Mouse (Mus musculus) monocyte, adult 5-6 weeks (primary cell): ENCODE measurements around the gene Patl1. TPM values are rescaled to one million over a fixed set of nuclear protein-coding genes. Genes with fewer than 3 reads are reported as not detected.
"Not testable (repeated sequence)": the region's sequence is repeated elsewhere in the genome, so short reads cannot be mapped to it uniquely, and the experiment has no call there.

Experiments
- ATAC-seq: fragments of 153-309, 156-312 bp; replicated peaks from 2 replicates; pipeline ENCODE4 v1.8.0; 2017; ENCODE audit warnings: mild to moderate bottlenecking; ENCODE audit not compliant: low TSS enrichment, insufficient number of reproducible peaks, severe bottlenecking, poor library complexity, low FRiP score
- total RNA-seq: library from RNA; stranded (forward); fragments of 200-1000, 200-491, 200-594 nt; gene quantifications from 3 replicates; pipeline ENCODE4 v1.2.3, GENCODE M21; 2017

Gene Patl1
- 15.1 to 24.9 TPM (median 16.0 TPM) in 3 replicates for total RNA-seq

GRCm38 (mm10) chr19:11912037-11912532 lies at the start of gene Patl1:
Gene Patl1, plus strand, starts transcription at chr19:11912399.
- ATAC-seq = peak; percentile 95

GRCm38 (mm10) chr19:11867837-11868236 lies 44.4 kb upstream of the Patl1 start:
- no peak for ATAC-seq

- no peak for ATAC-seq
These were observed 37.2 kb upstream of the Patl1 start, which contains the start of gene Olfr1419 for GRCm38 (mm10) chr19:11875006-11875405. Gene Olfr1419, minus strand, starts transcription at chr19:11875106.

GRCm38 (mm10) chr19:11878404-11878803 lies 33.8 kb upstream of the Patl1 start:
- ATAC-seq = not testable (repeated sequence)

GRCm38 (mm10) chr19:11886265-11886664 lies 25.9 kb upstream of the Patl1 start, which contains the start of gene Olfr1420:
Gene Olfr1420, plus strand, starts transcription at chr19:11886565.
- no peak for ATAC-seq

GRCm38 (mm10) chr19:11911021-11911420 lies 1.2 kb upstream of the Patl1 start:
- ATAC-seq = no peak

- ATAC-seq = no peak
These were observed 596 bp upstream of the Patl1 start for GRCm38 (mm10) chr19:11911603-11912002.

GRCm38 (mm10) chr19:11912533-11913121 lies 428 bp downstream of the Patl1 start:
- ATAC-seq = no peak

GRCm38 (mm10) chr19:11915804-11916203 lies 3.6 kb downstream of the Patl1 start:
- ATAC-seq = no peak

GRCm38 (mm10) chr19:11922068-11922467 lies 9.9 kb downstream of the Patl1 start:
- no peak for ATAC-seq

GRCm38 (mm10) chr19:11922515-11922914 lies 10.3 kb downstream of the Patl1 start:
- not testable (repeated sequence) for ATAC-seq

GRCm38 (mm10) chr19:11926380-11926779 lies 14.2 kb downstream of the Patl1 start:
- ATAC-seq = no peak

- no peak for ATAC-seq
These were observed 16.0 kb downstream of the Patl1 start for GRCm38 (mm10) chr19:11928025-11928748.

GRCm38 (mm10) chr19:11946460-11946859 lies 34.3 kb downstream of the Patl1 start:
- not testable (repeated sequence) for ATAC-seq

- 0 out of 2 replicates have a peak, but pooled peaks have one; percentile 56 for ATAC-seq
These were observed 37.7 kb downstream of the Patl1 start for GRCm38 (mm10) chr19:11949878-11950277.

- no peak for ATAC-seq
These were observed 38.5 kb downstream of the Patl1 start for GRCm38 (mm10) chr19:11950747-11951146.

GRCm38 (mm10) chr19:11954206-11954605 lies 42.0 kb downstream of the Patl1 start:
- ATAC-seq = no peak

- no peak for ATAC-seq
These were observed 44.4 kb downstream of the Patl1 start for GRCm38 (mm10) chr19:11956636-11957035.

GRCm38 (mm10) chr19:11957396-11957795 lies 45.2 kb downstream of the Patl1 start:
- no peak for ATAC-seq

- ATAC-seq = no peak
These were observed 45.6 kb downstream of the Patl1 start for GRCm38 (mm10) chr19:11957846-11958245.
